Mouse (Mus musculus) kidney, adult 9 months (tissue): ENCODE data around the gene Ankrd60.

Experiments
- DNase-seq: peaks from one replicate; pipeline ENCODE4 v3.0.0; 2022

The Ankrd60 gene

GRCm38 (mm10) chr2:173583455-173583854 is 5.3 kb upstream of the Ankrd60 start:
- peak; percentile 29 for DNase-seq

- no peak for DNase-seq
Observed at GRCm38 (mm10) chr2:173582903-173583302, 4.7 kb upstream of the Ankrd60 start.

- no peak for DNase-seq
Observed at GRCm38 (mm10) chr2:173581096-173581495, 2.9 kb upstream of the Ankrd60 start.

GRCm38 (mm10) chr2:173578595-173578994 is 430 bp upstream of the Ankrd60 start:
- DNase-seq: no peak

GRCm38 (mm10) chr2:173564179-173564578 is 14.0 kb downstream of the Ankrd60 start:
- no peak for DNase-seq

- no peak for DNase-seq
Observed at GRCm38 (mm10) chr2:173563336-173563735, 14.8 kb downstream of the Ankrd60 start.

- peak; percentile 66 for DNase-seq
Observed at GRCm38 (mm10) chr2:173561851-173562442, 16.2 kb downstream of the Ankrd60 start.

- peak; percentile 20 for DNase-seq
Observed at GRCm38 (mm10) chr2:173558754-173559396, 19.3 kb downstream of the Ankrd60 start.

GRCm38 (mm10) chr2:173553863-173554262 is 24.3 kb downstream of the Ankrd60 start:
- DNase-seq: peak; percentile 17

GRCm38 (mm10) chr2:173550681-173551080 is 27.5 kb downstream of the Ankrd60 start:
- no peak for DNase-seq

- no peak for DNase-seq
Observed at GRCm38 (mm10) chr2:173549236-173549635, 28.9 kb downstream of the Ankrd60 start.

- peak; percentile 80 for DNase-seq
Observed at GRCm38 (mm10) chr2:173545992-173546703, 32.0 kb downstream of the Ankrd60 start.

GRCm38 (mm10) chr2:173542716-173543115 is 35.4 kb downstream of the Ankrd60 start:
- DNase-seq: no peak

- no peak for DNase-seq
Observed at GRCm38 (mm10) chr2:173541748-173542147, 36.4 kb downstream of the Ankrd60 start.

- no peak for DNase-seq
Observed at GRCm38 (mm10) chr2:173539781-173540180, 38.4 kb downstream of the Ankrd60 start.

- DNase-seq: peak; percentile 70
Observed at GRCm38 (mm10) chr2:173535886-173536285, 42.3 kb downstream of the Ankrd60 start.

GRCm38 (mm10) chr2:173535390-173535789 is 42.8 kb downstream of the Ankrd60 start:
- peak; percentile 50 for DNase-seq

GRCm38 (mm10) chr2:173534581-173534980 is 43.6 kb downstream of the Ankrd60 start:
- DNase-seq: no peak

GRCm38 (mm10) chr2:173532711-173533462 is 45.3 kb downstream of the Ankrd60 start:
- no peak for DNase-seq

- DNase-seq: no peak
Observed at GRCm38 (mm10) chr2:173528493-173528892, 49.7 kb downstream of the Ankrd60 start.

GRCm38 (mm10) chr2:173522376-173522775 is 55.8 kb downstream of the Ankrd60 start, which contains the start of gene 1700021F07Rik:
Gene 1700021F07Rik (plus strand): TSS chr2:173522586.
- DNase-seq: no peak
